ENCODE assay signal across 8 mouse cellular contexts in the genomic region with DNA sequence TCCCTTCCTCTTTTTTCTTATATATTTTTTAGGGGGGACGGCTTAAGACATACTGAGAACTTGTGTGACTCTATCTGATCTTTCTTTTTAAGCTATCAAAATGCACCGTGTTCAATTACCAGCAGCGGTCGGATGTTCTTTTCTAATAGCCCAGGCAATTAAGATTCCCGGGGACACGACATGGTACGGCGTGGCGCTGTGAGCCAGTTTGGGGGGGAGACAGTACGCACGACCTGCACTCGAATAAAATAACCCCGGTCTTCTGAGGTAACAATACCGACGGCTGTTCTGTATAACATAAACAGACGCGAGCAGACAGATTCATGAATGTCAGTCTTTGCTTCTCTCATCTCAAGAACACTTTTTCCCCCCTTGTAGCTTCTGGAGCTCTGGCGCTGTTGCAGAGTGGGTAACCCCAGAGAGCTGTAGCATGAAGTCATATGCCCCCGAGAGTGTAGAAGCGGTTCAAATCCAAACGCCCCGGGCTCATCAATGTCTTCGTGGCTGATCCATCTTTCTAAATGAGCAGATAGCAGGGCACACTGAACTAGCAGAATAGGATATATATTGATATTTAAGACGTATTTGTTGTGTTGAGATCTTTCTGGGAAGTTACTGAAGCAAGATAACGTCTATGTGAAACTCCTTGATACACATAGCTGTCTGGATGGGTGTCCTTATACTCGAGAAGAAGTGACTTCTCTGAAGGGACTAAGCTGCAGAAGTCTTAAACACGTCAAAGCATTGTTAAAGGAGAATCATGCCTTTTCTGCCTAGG. TPM values are rescaled to one million over a fixed set of nuclear protein-coding genes. Genes with fewer than 3 reads are reported as not detected.
DNase-seq lines count a peak whose midpoint lies in the region; ATAC-seq and TF ChIP-seq lines count a peak whose summit lies in the region.

No protein-coding gene starts in this region.

- H3K9ac ChIP-seq in hindbrain, embryonic 14.5 days, result peak overlapping the region; percentile 62
- peak overlapping the region; percentile 49 for H3K9ac ChIP-seq in midbrain, embryonic 15.5 days

- no peak for DNase-seq in kidney, adult 2 months
- no peak for DNase-seq in kidney, postnatal 25 days
- peak; percentile 59 for DNase-seq in embryo, embryonic 10.5 days (ENCODE audit: low spot score)
- DNase-seq in hindbrain, embryonic 14.5 days (ENCODE audit: low spot score), result no peak
- no peak for DNase-seq in MN1 (ENCODE audit: low spot score)
- no peak for DNase-seq in layer of hippocampus, postnatal 36 days

- peak overlapping the region; percentile 21; the same call in 1 of the 2 replicates for H3K4me3 ChIP-seq in kidney, adult 2 months (ENCODE audit: insufficient read depth, low read depth, low read length)
- peak overlapping the region; percentile 58 for H3K4me3 ChIP-seq in hindbrain, embryonic 14.5 days (replicated peaks; ENCODE audit: low read length)
- H3K4me3 ChIP-seq in midbrain, embryonic 15.5 days, result peak overlapping the region; percentile 52

- H3K4me2 ChIP-seq in hindbrain, embryonic 14.5 days (replicated peaks), result peak overlapping the region; percentile 86
- peak overlapping the region; percentile 71 for H3K4me2 ChIP-seq in midbrain, embryonic 15.5 days

- peaks cover 4% of the 10 kb centered on the region for H3K27me3 ChIP-seq in kidney, adult 2 months (replicated peaks; ENCODE audit: control insufficient read depth, insufficient read depth, low read length)
- H3K27me3 ChIP-seq in hindbrain, embryonic 14.5 days (ENCODE audit: control insufficient read depth, insufficient read depth, low read length), result no peaks in the 10 kb centered on the region
- no peaks in the 10 kb centered on the region for H3K27me3 ChIP-seq in midbrain, embryonic 15.5 days (replicated peaks)

- no peak for TF ChIP-seq CTCF in kidney, adult 2 months (conservative IDR thresholded peaks at IDR 0.05; ENCODE audit: insufficient read depth, insufficient read length, low read depth, low read length)

- H3K36me3 ChIP-seq in kidney, adult 2 months (ENCODE audit: control insufficient read depth, insufficient read depth, low read length), result no peaks in the 10 kb centered on the region
- no peaks in the 10 kb centered on the region for H3K36me3 ChIP-seq in hindbrain, embryonic 14.5 days (replicated peaks; ENCODE audit: control insufficient read depth, insufficient read depth)
- H3K36me3 ChIP-seq in midbrain, embryonic 15.5 days (replicated peaks), result no peaks in the 10 kb centered on the region

- 0 out of 2 replicates have a peak, but pooled peaks have one; percentile 19 for ATAC-seq in hindbrain, embryonic 14.5 days (ENCODE audit: low FRiP score)
- ATAC-seq in midbrain, embryonic 15.5 days (replicated peaks), result peak; percentile 51
- ATAC-seq in granulocyte monocyte progenitor cell, adult 5-6 weeks (replicated peaks; ENCODE audit: poor library complexity, severe bottlenecking), result no peak

- H3K4me1 ChIP-seq in kidney, adult 2 months (ENCODE audit: control insufficient read depth, insufficient read depth, low read length), result no peaks in the 10 kb centered on the region; the same call in 1 of the 2 replicates
- H3K4me1 ChIP-seq in hindbrain, embryonic 14.5 days (replicated peaks; ENCODE audit: control insufficient read depth, insufficient read depth, low read length), result 0 out of 2 replicates have a peak, but pooled peaks cover 6% of the 10 kb centered on the region
- peaks cover 28% of the 10 kb centered on the region for H3K4me1 ChIP-seq in midbrain, embryonic 15.5 days

- 3% methylated on average over 27 of the region's 27 CpGs for WGBS in kidney, adult 2 months
- WGBS in hindbrain, embryonic 14.5 days, result under 1% methylated on average over 27 of the region's 27 CpGs
- WGBS in midbrain, embryonic 15.5 days, result under 1% methylated on average over 27 of the region's 27 CpGs

- no peak overlapping the region for H3K27ac ChIP-seq in kidney, adult 2 months (ENCODE audit: insufficient read depth, low read depth, low read length)
- H3K27ac ChIP-seq in hindbrain, embryonic 14.5 days, result peak overlapping the region; percentile 86
- peak overlapping the region; percentile 77 for H3K27ac ChIP-seq in midbrain, embryonic 15.5 days

- no peak for TF ChIP-seq POLR2A in kidney, adult 2 months (IDR thresholded peaks at IDR 0.05; ENCODE audit: low read depth, low read length)

- no peaks in the 10 kb centered on the region for H3K9me3 ChIP-seq in hindbrain, embryonic 14.5 days (ENCODE audit: control insufficient read depth, low read length)
- no peaks in the 10 kb centered on the region for H3K9me3 ChIP-seq in midbrain, embryonic 15.5 days

RNA-seq across cellular contexts. Expression of a gene that starts 0.6 kb away (rescaled TPM):
- 1.8 TPM in 2 replicates for polyA plus RNA-seq in kidney, adult 2 months (2012; rRNA removed)
- 18.2 and 18.4 TPM in 2 replicates for polyA plus RNA-seq in hindbrain, embryonic 14.5 days (2014; fragmentation: Nextera tagmentation; extraction: Ambion mirVana)
- 13.9 and 15.8 TPM in 2 replicates for polyA plus RNA-seq in midbrain, embryonic 15.5 days (2015; fragmentation: Nextera tagmentation; extraction: Ambion mirVana)
- 1 to 10 TPM; 5.4 to 5.5 TPM for total RNA-seq in layer of hippocampus, postnatal 36 days (2021)
- total RNA-seq in granulocyte monocyte progenitor cell, adult 5-6 weeks (2014; fragmentation: Nextera tagmentation), result not detected in 2 replicates
- not detected in 2 replicates for total RNA-seq in granulocyte monocyte progenitor cell, adult 5-6 weeks (2017)
